Mouse (Mus musculus) stomach, embryonic 14.5 days (tissue): ENCODE measurements around the gene Fermt3. TPM values are rescaled to one million over a fixed set of nuclear protein-coding genes. Genes with fewer than 3 reads are reported as not detected.
"Not testable (repeated sequence)": the region's sequence is repeated elsewhere in the genome, so short reads cannot be mapped to it uniquely, and the experiment has no call there.

Experiments
- ATAC-seq: fragments of 200-750 bp; cut with Nextera tagmentation; 2 replicates; pipeline ENCODE4 v1.8.0; 2017; ENCODE audit warnings: low read depth, moderate TSS enrichment; ENCODE audit not compliant: insufficient number of reproducible peaks, insufficient read depth, low FRiP score
- H3K27ac ChIP-seq: fragments of 300-500 bp; sonication (generic); 2 replicates; pipeline ENCODE4 v1.5.1; 2014; ENCODE audit warnings: mild to moderate bottlenecking, low read length, moderate library complexity, mixed read lengths
- H3K27me3 ChIP-seq: fragments of 300-500 bp; sonication (generic); 2 replicates; pipeline ENCODE4 v1.6.1; 2014; ENCODE audit warnings: low read length, control low read depth, mixed read lengths; ENCODE audit not compliant: control insufficient read depth, insufficient read depth
- H3K36me3 ChIP-seq: fragments of 300-500 bp; sonication (generic); 2 replicates; pipeline ENCODE4 v1.6.1; 2014; ENCODE audit warnings: mild to moderate bottlenecking, control low read depth, low read length, moderate library complexity, mixed read lengths; ENCODE audit not compliant: control insufficient read depth, insufficient read depth
- H3K4me1 ChIP-seq: fragments of 300-500 bp; sonication (generic); 2 replicates; pipeline ENCODE4 v1.6.1; 2014; ENCODE audit warnings: low read length, control low read depth, mixed read lengths; ENCODE audit not compliant: control insufficient read depth, insufficient read depth
- H3K4me2 ChIP-seq: fragments of 300-500 bp; sonication (generic); replicated peaks from 2 replicates; pipeline ENCODE4 v1.6.1; 2014; ENCODE audit warnings: low read depth, low read length, control low read depth
- H3K4me3 ChIP-seq: fragments of 300-500 bp; sonication (generic); 2 replicates; pipeline ENCODE4 v1.5.1; 2014; ENCODE audit warnings: low read depth, low read length, control low read depth
- H3K9ac ChIP-seq: fragments of 300-500 bp; sonication (generic); replicated peaks from 2 replicates; pipeline ENCODE4 v1.6.1; 2014; ENCODE audit warnings: low read depth, mild to moderate bottlenecking, control low read depth, low read length, moderate library complexity, mixed read lengths
- H3K9me3 ChIP-seq: fragments of 300-500 bp; sonication (generic); 2 replicates; pipeline ENCODE4 v1.6.1; 2016; ENCODE audit warnings: low read depth, low read length, control low read depth; ENCODE audit not compliant: control insufficient read depth
- WGBS: fragments of 180-500 bp; shearing (Covaris S2); extraction: QIAGEN DNeasy Blood & Tissue Kit; methylation state at CpG from one replicate; pipeline ENCODE4 v1.1.7; 2014; 5-methylcytosine and 5-hydroxymethylcytosine counted together
- polyA plus RNA-seq: library from polyadenylated mRNA; unstranded; fragments of >200 nt; fragmentation: Nextera tagmentation; extraction: Ambion mirVana; gene quantifications from 2 replicates; pipeline ENCODE4 v1.2.1, GENCODE M21; 2014

The Fermt3 gene
- polyA plus RNA-seq, 1 experiment from 2014 or later = 8.2 TPM

DNA sequence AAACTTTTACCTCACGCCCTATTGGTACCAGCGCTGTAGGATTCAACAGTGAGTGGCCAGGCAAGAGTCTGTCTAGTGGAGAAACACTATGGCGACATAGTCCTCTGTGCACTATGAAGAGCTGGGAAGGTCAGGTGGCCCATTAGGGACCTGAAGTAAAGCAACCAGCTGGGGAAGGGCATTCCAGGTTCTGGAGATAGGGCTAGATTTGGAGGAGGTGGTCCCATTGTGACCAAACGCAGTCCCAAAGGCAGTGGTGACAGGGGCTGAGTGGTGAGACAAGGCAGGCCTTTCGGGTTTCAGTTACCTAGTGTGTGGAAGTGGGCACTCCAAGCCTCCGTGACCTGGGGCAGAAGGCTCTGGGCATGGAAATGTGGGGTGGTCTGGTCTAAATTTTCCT, 39.3 kb upstream of the Fermt3 start:
- no peaks in the 10 kb centered on the region for H3K27me3 ChIP-seq
- no peak overlapping the region for H3K9ac ChIP-seq
- WGBS = 76% methylated on average over 6 of the region's 6 CpGs
- peaks cover 10% of the 10 kb centered on the region for H3K4me1 ChIP-seq
- H3K27ac ChIP-seq = no peak overlapping the region
- no peaks in the 10 kb centered on the region for H3K9me3 ChIP-seq
- no peak overlapping the region for H3K4me3 ChIP-seq
- no peak for ATAC-seq
- H3K4me2 ChIP-seq = peak overlapping the region; percentile 100; the same call in 1 of the 2 replicates
- no peaks in the 10 kb centered on the region for H3K36me3 ChIP-seq

GRCm38 (mm10) chr19:7057722-7058207, 38.5 kb upstream of the Fermt3 start:
- no peak overlapping the region for H3K27ac ChIP-seq
- H3K4me3 ChIP-seq = peak overlapping the region; percentile 71
- H3K4me2 ChIP-seq = peak overlapping the region; percentile 100
- peak; percentile 79 for ATAC-seq
- no peaks in the 10 kb centered on the region for H3K27me3 ChIP-seq
- H3K36me3 ChIP-seq = no peaks in the 10 kb centered on the region
- H3K4me1 ChIP-seq = peaks cover 10% of the 10 kb centered on the region
- no peaks in the 10 kb centered on the region for H3K9me3 ChIP-seq
- 0% methylated on average over 15 of the region's 15 CpGs for WGBS
- no peak overlapping the region for H3K9ac ChIP-seq

GRCm38 (mm10) chr19:7057126-7057721, 38.0 kb upstream of the Fermt3 start:
- ATAC-seq = peak; percentile 1; the same call in 1 of the 2 replicates
- no peaks in the 10 kb centered on the region for H3K36me3 ChIP-seq
- H3K9me3 ChIP-seq = no peaks in the 10 kb centered on the region
- H3K4me3 ChIP-seq = peak overlapping the region; percentile 71
- 1% methylated on average over 16 of the region's 16 CpGs for WGBS
- H3K4me2 ChIP-seq = peak overlapping the region; percentile 100
- H3K27me3 ChIP-seq = no peaks in the 10 kb centered on the region
- no peak overlapping the region for H3K27ac ChIP-seq
- H3K4me1 ChIP-seq = peaks cover 10% of the 10 kb centered on the region
- H3K9ac ChIP-seq = peak overlapping the region; percentile 50

- Histone ChIP-seq H3K4me3 (peak within 1 kb of the TSS; percentile 71), H3K4me2 (peak within 1 kb of the TSS; percentile 100), H3K9me3 (no peaks in the 10 kb centered on the region), H3K4me1 (peaks cover 10% of the 10 kb centered on the region), H3K9ac (peak within 1 kb of the TSS; percentile 50), H3K27me3 (no peaks in the 10 kb centered on the region), H3K36me3 (no peaks in the 10 kb centered on the region), H3K27ac (no peak within 1 kb of the TSS)
- under 1% methylated on average over 72 of the region's 72 CpGs for WGBS
- peak; percentile 73 for ATAC-seq
Observed at GRCm38 (mm10) chr19:7056248-7057087, 37.2 kb upstream of the Fermt3 start, which contains the start of gene Macrod1. Macrod1 (plus strand) TSS chr19:7056810.

DNA sequence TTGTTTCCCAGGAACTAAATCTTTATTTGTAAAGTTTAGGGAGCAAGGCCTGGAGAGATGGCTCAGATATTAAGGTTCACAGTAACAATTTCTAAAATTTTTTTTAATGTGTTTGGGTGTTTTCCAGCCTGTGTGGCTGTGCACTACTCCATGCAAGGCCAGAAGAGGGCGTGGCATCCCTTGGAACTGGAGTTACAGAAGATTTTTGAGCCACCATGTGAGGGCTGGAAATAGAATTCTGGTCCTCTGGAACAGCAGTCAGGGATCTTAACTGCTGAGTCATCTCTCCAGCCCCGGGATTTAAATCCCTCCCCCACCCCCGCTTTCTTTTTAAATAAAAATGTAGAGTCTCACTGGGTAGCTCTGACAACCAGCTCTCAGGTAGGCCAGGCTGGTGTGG, 35.9 kb upstream of the Fermt3 start:
- no peaks in the 10 kb centered on the region for H3K36me3 ChIP-seq
- no peak overlapping the region for H3K4me3 ChIP-seq
- no peak overlapping the region for H3K4me2 ChIP-seq
- WGBS = 38% methylated on average over 3 of the region's 3 CpGs
- ATAC-seq = no peak
- H3K4me1 ChIP-seq = peaks cover 10% of the 10 kb centered on the region
- no peak overlapping the region for H3K27ac ChIP-seq
- H3K9ac ChIP-seq = no peak overlapping the region
- no peaks in the 10 kb centered on the region for H3K9me3 ChIP-seq
- H3K27me3 ChIP-seq = no peaks in the 10 kb centered on the region

GRCm38 (mm10) chr19:7054772-7055171, 35.5 kb upstream of the Fermt3 start:
- Histone ChIP-seq H3K9me3 (no peaks in the 10 kb centered on the region), H3K27me3 (no peaks in the 10 kb centered on the region), H3K9ac (no peak overlapping the region), H3K4me2 (no peak overlapping the region), H3K36me3 (no peaks in the 10 kb centered on the region), H3K4me1 (peaks cover 10% of the 10 kb centered on the region), H3K4me3 (no peak overlapping the region), H3K27ac (0 out of 2 replicates have a peak overlapping the region, but pooled peaks have one; percentile 1)
- ATAC-seq = no peak
- 45% methylated on average over 10 of the region's 10 CpGs for WGBS

- H3K27ac ChIP-seq, H3K9ac ChIP-seq, H3K4me2 ChIP-seq, H3K27me3 ChIP-seq, H3K4me3 ChIP-seq, ATAC-seq, H3K9me3 ChIP-seq, H3K36me3 ChIP-seq: not testable (repeated sequence)
- peaks cover 10% of the 10 kb centered on the region for H3K4me1 ChIP-seq
- WGBS = 89% methylated on average over 4 of the region's 4 CpGs
Observed at GRCm38 (mm10) chr19:7053382-7053781, 34.1 kb upstream of the Fermt3 start.

DNA sequence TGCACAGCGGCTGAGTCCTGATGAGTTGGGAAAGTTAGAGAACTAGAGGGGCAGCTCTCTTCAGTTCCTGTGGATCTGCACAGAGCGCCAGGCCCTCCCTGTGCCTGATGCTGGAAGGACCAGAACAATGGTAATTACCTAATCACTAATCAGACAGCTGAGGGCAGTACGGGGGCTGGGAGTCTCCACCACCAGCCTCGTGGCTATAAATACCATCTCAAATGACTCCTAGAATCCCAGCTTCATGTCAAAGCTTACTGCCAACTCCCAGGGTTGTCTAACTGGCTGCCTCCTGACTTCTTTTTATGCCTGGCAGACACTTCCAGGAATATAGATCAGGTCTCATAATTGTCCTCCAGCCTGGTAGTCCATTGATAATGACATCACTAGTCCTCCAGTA, 25.4 kb upstream of the Fermt3 start:
- no peaks in the 10 kb centered on the region for H3K27me3 ChIP-seq
- no peak overlapping the region for H3K27ac ChIP-seq
- H3K4me3 ChIP-seq = no peak overlapping the region
- 45% methylated on average over 4 of the region's 4 CpGs for WGBS
- 0 out of 2 replicates have a peak, but pooled peaks cover 2% of the 10 kb centered on the region for H3K4me1 ChIP-seq
- no peaks in the 10 kb centered on the region for H3K9me3 ChIP-seq
- H3K4me2 ChIP-seq = no peak overlapping the region
- H3K36me3 ChIP-seq = no peaks in the 10 kb centered on the region
- no peak overlapping the region for H3K9ac ChIP-seq
- no peak for ATAC-seq
